Mouse (Mus musculus): ENCODE measurements around the gene Bahd1. TPM values are rescaled to one million over a fixed set of nuclear protein-coding genes. Genes with fewer than 3 reads are reported as not detected.

The Bahd1 gene
- 1.8 TPM in 2 replicates for polyA plus RNA-seq (2014; fragmentation: Nextera tagmentation; extraction: Ambion mirVana)

- no peak for ATAC-seq (ENCODE audit: insufficient number of reproducible peaks, insufficient read depth, low FRiP score, low read depth)
- peak within 1 kb of the TSS; percentile 91 for H3K4me3 ChIP-seq (ENCODE audit: low read depth, low read length)
- H3K27ac ChIP-seq (ENCODE audit: low read length): no peak within 1 kb of the TSS
- H3K4me1 ChIP-seq (ENCODE audit: control insufficient read depth, insufficient read depth, low read length): peaks cover 31% of the 10 kb centered on the region; the same call in 1 of the 2 replicates
- peaks cover 45% of the 10 kb centered on the region for H3K27me3 ChIP-seq (ENCODE audit: control insufficient read depth, insufficient read depth, low read length)
- no peaks in the 10 kb centered on the region for H3K9me3 ChIP-seq (ENCODE audit: control insufficient read depth, low read depth, low read length)
- peak within 1 kb of the TSS; percentile 98 for H3K4me2 ChIP-seq (replicated peaks; ENCODE audit: low read depth, low read length)
- H3K36me3 ChIP-seq (ENCODE audit: control insufficient read depth, insufficient read depth, low read length): no peaks in the 10 kb centered on the region
- H3K9ac ChIP-seq (replicated peaks; ENCODE audit: low read depth, low read length): peak within 1 kb of the TSS; percentile 77
- whole genome bisulfite sequencing: 2% methylated on average over 32 of the region's 32 CpGs
These were observed at the start of gene Bahd1 for GRCm38 (mm10) chr2:118899981-118900825. Gene Bahd1, plus strand, starts transcription at chr2:118900377.

- Histone ChIP-seq H3K4me1 (ENCODE audit: control insufficient read depth, insufficient read depth, low read length) (no peaks in the 10 kb centered on the region), H3K9me3 (ENCODE audit: control insufficient read depth, low read depth, low read length) (no peaks in the 10 kb centered on the region), H3K4me2 (replicated peaks; ENCODE audit: low read depth, low read length) (no peak overlapping the region), H3K27ac (ENCODE audit: low read length) (no peak overlapping the region), H3K36me3 (ENCODE audit: control insufficient read depth, insufficient read depth, low read length) (no peaks in the 10 kb centered on the region), H3K4me3 (ENCODE audit: low read depth, low read length) (no peak overlapping the region), H3K9ac (replicated peaks; ENCODE audit: low read depth, low read length) (no peak overlapping the region), H3K27me3 (ENCODE audit: control insufficient read depth, insufficient read depth, low read length) (no peaks in the 10 kb centered on the region)
- no peak for ATAC-seq (ENCODE audit: insufficient number of reproducible peaks, insufficient read depth, low FRiP score, low read depth)
- 9% methylated on average over 3 of the region's 3 CpGs for WGBS
These were observed 48.4 kb upstream of the Bahd1 start for GRCm38 (mm10) chr2:118851756-118852155.

- Histone ChIP-seq H3K4me3 (ENCODE audit: low read depth, low read length) (peak within 1 kb of the TSS; percentile 47), H3K27me3 (ENCODE audit: control insufficient read depth, insufficient read depth, low read length) (no peaks in the 10 kb centered on the region), H3K4me2 (replicated peaks; ENCODE audit: low read depth, low read length) (peak within 1 kb of the TSS; percentile 74), H3K9ac (replicated peaks; ENCODE audit: low read depth, low read length) (peak within 1 kb of the TSS; percentile 37), H3K4me1 (ENCODE audit: control insufficient read depth, insufficient read depth, low read length) (peaks cover 4% of the 10 kb centered on the region; the same call in 1 of the 2 replicates), H3K36me3 (ENCODE audit: control insufficient read depth, insufficient read depth, low read length) (no peaks in the 10 kb centered on the region), H3K27ac (ENCODE audit: low read length) (no peak within 1 kb of the TSS), H3K9me3 (ENCODE audit: control insufficient read depth, low read depth, low read length) (no peaks in the 10 kb centered on the region)
- ATAC-seq (ENCODE audit: insufficient number of reproducible peaks, insufficient read depth, low FRiP score, low read depth): peak; percentile 98
- under 1% methylated on average over 34 of the region's 34 CpGs for WGBS
These were observed 38.5 kb upstream of the Bahd1 start, which contains the start of gene Ivd for GRCm38 (mm10) chr2:118861454-118862339. Gene Ivd, plus strand, starts transcription at chr2:118861954.

- H3K9me3 ChIP-seq (ENCODE audit: control insufficient read depth, low read depth, low read length): no peaks in the 10 kb centered on the region
- peak overlapping the region; percentile 47 for H3K4me3 ChIP-seq (ENCODE audit: low read depth, low read length)
- H3K4me2 ChIP-seq (replicated peaks; ENCODE audit: low read depth, low read length): peak overlapping the region; percentile 74
- no peaks in the 10 kb centered on the region for H3K36me3 ChIP-seq (ENCODE audit: control insufficient read depth, insufficient read depth, low read length)
- WGBS: 25% methylated on average over 3 of the region's 3 CpGs
- no peak for ATAC-seq (ENCODE audit: insufficient number of reproducible peaks, insufficient read depth, low FRiP score, low read depth)
- no peak overlapping the region for H3K27ac ChIP-seq (ENCODE audit: low read length)
- H3K27me3 ChIP-seq (ENCODE audit: control insufficient read depth, insufficient read depth, low read length): no peaks in the 10 kb centered on the region
- peaks cover 4% of the 10 kb centered on the region; the same call in 1 of the 2 replicates for H3K4me1 ChIP-seq (ENCODE audit: control insufficient read depth, insufficient read depth, low read length)
- H3K9ac ChIP-seq (replicated peaks; ENCODE audit: low read depth, low read length): peak overlapping the region; percentile 37
These were observed 37.9 kb upstream of the Bahd1 start for GRCm38 (mm10) chr2:118862340-118862675.

GRCm38 (mm10) chr2:118870601-118871000 is 29.6 kb upstream of the Bahd1 start:
- H3K9me3 ChIP-seq (ENCODE audit: control insufficient read depth, low read depth, low read length): no peaks in the 10 kb centered on the region
- H3K4me2 ChIP-seq (replicated peaks; ENCODE audit: low read depth, low read length): no peak overlapping the region
- H3K27ac ChIP-seq (ENCODE audit: low read length): no peak overlapping the region
- no peak overlapping the region for H3K9ac ChIP-seq (replicated peaks; ENCODE audit: low read depth, low read length)
- no peaks in the 10 kb centered on the region for H3K27me3 ChIP-seq (ENCODE audit: control insufficient read depth, insufficient read depth, low read length)
- H3K36me3 ChIP-seq (ENCODE audit: control insufficient read depth, insufficient read depth, low read length): peaks cover 7% of the 10 kb centered on the region; the same call in 1 of the 2 replicates
- H3K4me1 ChIP-seq (ENCODE audit: control insufficient read depth, insufficient read depth, low read length): no peaks in the 10 kb centered on the region
- ATAC-seq (ENCODE audit: insufficient number of reproducible peaks, insufficient read depth, low FRiP score, low read depth): no peak
- 73% methylated on average over 3 of the region's 3 CpGs for WGBS
- H3K4me3 ChIP-seq (ENCODE audit: low read depth, low read length): no peak overlapping the region

GRCm38 (mm10) chr2:118871032-118871431 is 29.1 kb upstream of the Bahd1 start:
- Histone ChIP-seq H3K27ac (ENCODE audit: low read length) (no peak overlapping the region), H3K27me3 (ENCODE audit: control insufficient read depth, insufficient read depth, low read length) (no peaks in the 10 kb centered on the region), H3K36me3 (ENCODE audit: control insufficient read depth, insufficient read depth, low read length) (peaks cover 7% of the 10 kb centered on the region; the same call in 1 of the 2 replicates), H3K4me2 (replicated peaks; ENCODE audit: low read depth, low read length) (no peak overlapping the region), H3K4me1 (ENCODE audit: control insufficient read depth, insufficient read depth, low read length) (no peaks in the 10 kb centered on the region), H3K9me3 (ENCODE audit: control insufficient read depth, low read depth, low read length) (no peaks in the 10 kb centered on the region), H3K9ac (replicated peaks; ENCODE audit: low read depth, low read length) (no peak overlapping the region), H3K4me3 (ENCODE audit: low read depth, low read length) (no peak overlapping the region)
- WGBS: 70% methylated on average over 1 of the region's 1 CpGs
- ATAC-seq (ENCODE audit: insufficient number of reproducible peaks, insufficient read depth, low FRiP score, low read depth): no peak

GRCm38 (mm10) chr2:118873018-118873417 is 27.2 kb upstream of the Bahd1 start:
- Histone ChIP-seq H3K4me1 (ENCODE audit: control insufficient read depth, insufficient read depth, low read length) (no peaks in the 10 kb centered on the region), H3K4me2 (replicated peaks; ENCODE audit: low read depth, low read length) (no peak overlapping the region), H3K4me3 (ENCODE audit: low read depth, low read length) (no peak overlapping the region), H3K36me3 (ENCODE audit: control insufficient read depth, insufficient read depth, low read length) (peaks cover 7% of the 10 kb centered on the region; the same call in 1 of the 2 replicates), H3K27ac (ENCODE audit: low read length) (no peak overlapping the region), H3K9me3 (ENCODE audit: control insufficient read depth, low read depth, low read length) (no peaks in the 10 kb centered on the region), H3K9ac (replicated peaks; ENCODE audit: low read depth, low read length) (no peak overlapping the region), H3K27me3 (ENCODE audit: control insufficient read depth, insufficient read depth, low read length) (no peaks in the 10 kb centered on the region)
- 87% methylated on average over 5 of the region's 5 CpGs for WGBS
- no peak for ATAC-seq (ENCODE audit: insufficient number of reproducible peaks, insufficient read depth, low FRiP score, low read depth)

- WGBS: 76% methylated on average over 6 of the region's 6 CpGs
- no peaks in the 10 kb centered on the region for H3K9me3 ChIP-seq (ENCODE audit: control insufficient read depth, low read depth, low read length)
- no peak overlapping the region for H3K4me3 ChIP-seq (ENCODE audit: low read depth, low read length)
- H3K27me3 ChIP-seq (ENCODE audit: control insufficient read depth, insufficient read depth, low read length): no peaks in the 10 kb centered on the region
- H3K4me1 ChIP-seq (ENCODE audit: control insufficient read depth, insufficient read depth, low read length): no peaks in the 10 kb centered on the region
- no peak for ATAC-seq (ENCODE audit: insufficient number of reproducible peaks, insufficient read depth, low FRiP score, low read depth)
- H3K4me2 ChIP-seq (replicated peaks; ENCODE audit: low read depth, low read length): no peak overlapping the region
- H3K9ac ChIP-seq (replicated peaks; ENCODE audit: low read depth, low read length): no peak overlapping the region
- no peak overlapping the region for H3K27ac ChIP-seq (ENCODE audit: low read length)
- H3K36me3 ChIP-seq (ENCODE audit: control insufficient read depth, insufficient read depth, low read length): peaks cover 7% of the 10 kb centered on the region; the same call in 1 of the 2 replicates
These were observed 26.2 kb upstream of the Bahd1 start for GRCm38 (mm10) chr2:118873890-118874430.

All from stomach, embryonic 14.5 days (tissue).